Mouse (Mus musculus): Measurements from ENCODE around the gene Pnma5. TPM values are rescaled to one million over a fixed set of nuclear protein-coding genes. Genes with fewer than 3 reads are reported as not detected.
A peak's percentile ranks its signal among the peaks of the same experiment; 100 is the strongest.

Gene Pnma5
- polyA plus RNA-seq, 1 experiment from 2014 or later = not detected

- no peak overlapping the region for H3K27ac ChIP-seq (replicated peaks in 1 of 2; ENCODE audit: control insufficient read depth in 1 of 2, insufficient read depth in 1 of 2, low read depth in 2 of 2, low read length in 2 of 2)
- H3K36me3 ChIP-seq (ENCODE audit: control insufficient read depth, insufficient read depth, low read length) = no peaks in the 10 kb centered on the region
- no peak overlapping the region for H3K9ac ChIP-seq (ENCODE audit: low read length)
- H3K4me2 ChIP-seq (ENCODE audit: low read length) = no peak overlapping the region
- no peak overlapping the region for H3K4me3 ChIP-seq (ENCODE audit: control insufficient read depth in 1 of 2, insufficient read depth in 1 of 2, low read depth in 1 of 2, low read length in 2 of 2)
- H3K4me1 ChIP-seq (ENCODE audit: control insufficient read depth in 2 of 2, insufficient read depth in 2 of 2, low read length in 2 of 2) = no peaks in the 10 kb centered on the region
- WGBS = 47% methylated on average over 3 of the region's 3 CpGs
- H3K27me3 ChIP-seq (ENCODE audit: control insufficient read depth, insufficient read depth, low read length) = no peaks in the 10 kb centered on the region; the same call in 1 of the 2 replicates
- no peaks in the 10 kb centered on the region for H3K9me3 ChIP-seq (ENCODE audit: control insufficient read depth, low read length)
- no peak for ATAC-seq (ENCODE audit: insufficient number of reproducible peaks, insufficient read depth, low FRiP score, low read depth)
These were observed 41.4 kb downstream of the Pnma5 start for GRCm38 (mm10) chrX:72995542-72995941.

- H3K4me3 ChIP-seq (ENCODE audit: control insufficient read depth in 1 of 2, insufficient read depth in 1 of 2, low read depth in 1 of 2, low read length in 2 of 2) = no peak overlapping the region
- no peaks in the 10 kb centered on the region for H3K9me3 ChIP-seq (ENCODE audit: control insufficient read depth, low read length)
- no peaks in the 10 kb centered on the region for H3K4me1 ChIP-seq (ENCODE audit: control insufficient read depth in 2 of 2, insufficient read depth in 2 of 2, low read length in 2 of 2)
- WGBS = 53% methylated on average over 5 of the region's 5 CpGs
- no peak for ATAC-seq (ENCODE audit: insufficient number of reproducible peaks, insufficient read depth, low FRiP score, low read depth)
- H3K27ac ChIP-seq (replicated peaks in 1 of 2; ENCODE audit: control insufficient read depth in 1 of 2, insufficient read depth in 1 of 2, low read depth in 2 of 2, low read length in 2 of 2) = no peak overlapping the region
- no peaks in the 10 kb centered on the region for H3K36me3 ChIP-seq (ENCODE audit: control insufficient read depth, insufficient read depth, low read length)
- H3K9ac ChIP-seq (ENCODE audit: low read length) = no peak overlapping the region
- H3K27me3 ChIP-seq (ENCODE audit: control insufficient read depth, insufficient read depth, low read length) = no peaks in the 10 kb centered on the region
- no peak overlapping the region for H3K4me2 ChIP-seq (ENCODE audit: low read length)
These were observed 44.5 kb downstream of the Pnma5 start for GRCm38 (mm10) chrX:72992291-72992919.

GRCm38 (mm10) chrX:72990581-72990980 is 46.3 kb downstream of the Pnma5 start:
- H3K9me3 ChIP-seq (ENCODE audit: control insufficient read depth, low read length) = no peaks in the 10 kb centered on the region
- H3K27ac ChIP-seq (replicated peaks in 1 of 2; ENCODE audit: control insufficient read depth in 1 of 2, insufficient read depth in 1 of 2, low read depth in 2 of 2, low read length in 2 of 2) = no peak overlapping the region
- no peaks in the 10 kb centered on the region; a peak in 1 of 4 replicates for H3K4me1 ChIP-seq (ENCODE audit: control insufficient read depth in 2 of 2, insufficient read depth in 2 of 2, low read length in 2 of 2)
- H3K36me3 ChIP-seq (ENCODE audit: control insufficient read depth, insufficient read depth, low read length) = no peaks in the 10 kb centered on the region
- no peaks in the 10 kb centered on the region for H3K27me3 ChIP-seq (ENCODE audit: control insufficient read depth, insufficient read depth, low read length)
- H3K4me2 ChIP-seq (ENCODE audit: low read length) = no peak overlapping the region
- no peak overlapping the region for H3K4me3 ChIP-seq (ENCODE audit: control insufficient read depth in 1 of 2, insufficient read depth in 1 of 2, low read depth in 1 of 2, low read length in 2 of 2)
- H3K9ac ChIP-seq (ENCODE audit: low read length) = no peak overlapping the region
- WGBS = 53% methylated on average over 3 of the region's 3 CpGs
- ATAC-seq (ENCODE audit: insufficient number of reproducible peaks, insufficient read depth, low FRiP score, low read depth) = no peak

GRCm38 (mm10) chrX:72988431-72988830 is 48.5 kb downstream of the Pnma5 start:
- ATAC-seq (ENCODE audit: insufficient number of reproducible peaks, insufficient read depth, low FRiP score, low read depth) = no peak
- Histone ChIP-seq H3K4me3 (ENCODE audit: control insufficient read depth in 1 of 2, insufficient read depth in 1 of 2, low read depth in 1 of 2, low read length in 2 of 2) (no peak overlapping the region), H3K27me3 (ENCODE audit: control insufficient read depth, insufficient read depth, low read length) (no peaks in the 10 kb centered on the region), H3K36me3 (ENCODE audit: control insufficient read depth, insufficient read depth, low read length) (no peaks in the 10 kb centered on the region), H3K27ac (replicated peaks in 1 of 2; ENCODE audit: control insufficient read depth in 1 of 2, insufficient read depth in 1 of 2, low read depth in 2 of 2, low read length in 2 of 2) (no peak overlapping the region), H3K4me2 (ENCODE audit: low read length) (no peak overlapping the region), H3K9me3 (ENCODE audit: control insufficient read depth, low read length) (no peaks in the 10 kb centered on the region), H3K9ac (ENCODE audit: low read length) (no peak overlapping the region), H3K4me1 (ENCODE audit: control insufficient read depth in 2 of 2, insufficient read depth in 2 of 2, low read length in 2 of 2) (no peaks in the 10 kb centered on the region; a peak in 1 of 4 replicates)
- WGBS = 73% methylated on average over 3 of the region's 3 CpGs

DNA sequence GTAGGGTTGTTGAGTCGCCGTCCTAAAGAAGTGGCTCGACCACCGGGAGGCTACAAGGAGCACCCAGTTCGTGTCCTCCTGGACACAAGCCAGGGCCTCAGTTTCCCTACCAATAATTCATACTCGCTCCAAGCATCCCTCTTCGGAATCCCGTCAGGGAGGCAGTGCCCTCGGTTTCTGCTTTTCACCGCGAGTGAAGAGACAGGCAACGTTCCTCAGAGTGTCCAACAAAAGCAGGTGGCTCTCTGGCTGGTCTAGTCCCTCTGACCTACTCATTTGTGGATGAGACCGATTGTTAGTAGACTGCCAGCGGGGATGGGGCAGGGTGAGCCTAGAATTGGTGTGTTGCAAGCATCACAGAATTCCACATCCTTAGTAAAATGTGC is 49.4 kb downstream of the Pnma5 start:
- ATAC-seq (ENCODE audit: insufficient number of reproducible peaks, insufficient read depth, low FRiP score, low read depth) = no peak
- Histone ChIP-seq H3K9ac (ENCODE audit: low read length) (peak overlapping the region; percentile 58; the same call in 1 of the 2 replicates), H3K27me3 (ENCODE audit: control insufficient read depth, insufficient read depth, low read length) (no peaks in the 10 kb centered on the region), H3K27ac (replicated peaks in 1 of 2; ENCODE audit: control insufficient read depth in 1 of 2, insufficient read depth in 1 of 2, low read depth in 2 of 2, low read length in 2 of 2) (no peak overlapping the region), H3K4me2 (ENCODE audit: low read length) (peak overlapping the region; percentile 66), H3K4me3 (ENCODE audit: control insufficient read depth in 1 of 2, insufficient read depth in 1 of 2, low read depth in 1 of 2, low read length in 2 of 2) (peak overlapping the region; percentile 37 to 51), H3K36me3 (ENCODE audit: control insufficient read depth, insufficient read depth, low read length) (no peaks in the 10 kb centered on the region), H3K9me3 (ENCODE audit: control insufficient read depth, low read length) (no peaks in the 10 kb centered on the region), H3K4me1 (ENCODE audit: control insufficient read depth in 2 of 2, insufficient read depth in 2 of 2, low read length in 2 of 2) (no peaks in the 10 kb centered on the region; a peak in 1 of 4 replicates)
- 25% methylated on average over 14 of the region's 14 CpGs for whole genome bisulfite sequencing

GRCm38 (mm10) chrX:72986841-72987519 is 49.9 kb downstream of the Pnma5 start, which contains the start of gene Zfp185:
Gene Zfp185 (plus strand): TSS chrX:72987339.
- WGBS = 21% methylated on average over 39 of the region's 45 CpGs
- Histone ChIP-seq H3K9me3 (ENCODE audit: control insufficient read depth, low read length) (no peaks in the 10 kb centered on the region), H3K4me3 (ENCODE audit: control insufficient read depth in 1 of 2, insufficient read depth in 1 of 2, low read depth in 1 of 2, low read length in 2 of 2) (peak within 1 kb of the TSS; percentile 37 to 51), H3K27me3 (ENCODE audit: control insufficient read depth, insufficient read depth, low read length) (no peaks in the 10 kb centered on the region; the same call in 1 of the 2 replicates), H3K4me2 (ENCODE audit: low read length) (peak within 1 kb of the TSS; percentile 66), H3K36me3 (ENCODE audit: control insufficient read depth, insufficient read depth, low read length) (no peaks in the 10 kb centered on the region), H3K27ac (replicated peaks in 1 of 2; ENCODE audit: control insufficient read depth in 1 of 2, insufficient read depth in 1 of 2, low read depth in 2 of 2, low read length in 2 of 2) (no peak within 1 kb of the TSS), H3K9ac (ENCODE audit: low read length) (peak within 1 kb of the TSS; percentile 58), H3K4me1 (ENCODE audit: control insufficient read depth in 2 of 2, insufficient read depth in 2 of 2, low read length in 2 of 2) (no peaks in the 10 kb centered on the region; a peak in 1 of 4 replicates)
- peak; percentile 77 for ATAC-seq (ENCODE audit: insufficient number of reproducible peaks, insufficient read depth, low FRiP score, low read depth)

- WGBS = 53% methylated on average over 2 of the region's 2 CpGs
- H3K27ac ChIP-seq (replicated peaks in 1 of 2; ENCODE audit: control insufficient read depth in 1 of 2, insufficient read depth in 1 of 2, low read depth in 2 of 2, low read length in 2 of 2) = no peak overlapping the region
- no peak overlapping the region for H3K4me2 ChIP-seq (ENCODE audit: low read length)
- no peak overlapping the region for H3K9ac ChIP-seq (ENCODE audit: low read length)
- ATAC-seq (ENCODE audit: insufficient number of reproducible peaks, insufficient read depth, low FRiP score, low read depth) = no peak
- no peak overlapping the region for H3K4me3 ChIP-seq (ENCODE audit: control insufficient read depth in 1 of 2, insufficient read depth in 1 of 2, low read depth in 1 of 2, low read length in 2 of 2)
- no peaks in the 10 kb centered on the region for H3K36me3 ChIP-seq (ENCODE audit: control insufficient read depth, insufficient read depth, low read length)
- H3K27me3 ChIP-seq (ENCODE audit: control insufficient read depth, insufficient read depth, low read length) = no peaks in the 10 kb centered on the region; the same call in 1 of the 2 replicates
- no peaks in the 10 kb centered on the region; a peak in 1 of 4 replicates for H3K4me1 ChIP-seq (ENCODE audit: control insufficient read depth in 2 of 2, insufficient read depth in 2 of 2, low read length in 2 of 2)
- no peaks in the 10 kb centered on the region for H3K9me3 ChIP-seq (ENCODE audit: control insufficient read depth, low read length)
These were observed 51.3 kb downstream of the Pnma5 start for GRCm38 (mm10) chrX:72985607-72986006.
